Mouse (Mus musculus) CH12.LX (cell line): Measurements from ENCODE around the gene B3gnt2. TPM values are rescaled to one million over a fixed set of nuclear protein-coding genes. Genes with fewer than 3 reads are reported as not detected.

ENCODE experiments used
- DNase-seq: peaks from one replicate; pipeline ENCODE4 v3.0.0-alpha.2; 2013; ENCODE audit errors: extremely low read depth
- H3K27ac ChIP-seq: 2 replicates; pipeline ENCODE4 v1.5.1; 2012; ENCODE audit warnings: low read depth, mild to moderate bottlenecking, control low read depth, moderate library complexity; ENCODE audit not compliant: insufficient read depth
- H3K27me3 ChIP-seq: replicated peaks from 2 replicates; pipeline ENCODE3; 2012; ENCODE audit warnings: inconsistent platforms
- H3K36me3 ChIP-seq, 2 experiments: replicated peaks in 1 of 2; 2 replicates each; pipeline versions ENCODE3 to v1.6.1; 2012; ENCODE audit warnings: inconsistent platforms in 1 of 2, low read length in 1 of 2, mild to moderate bottlenecking in 1 of 2, mixed read lengths in 1 of 2, moderate library complexity in 1 of 2; ENCODE audit not compliant: control insufficient read depth in 1 of 2, insufficient read depth in 1 of 2
- H3K4me1 ChIP-seq, 2 experiments: 2 replicates each; pipeline ENCODE4 v1.6.1; 2012; ENCODE audit warnings: inconsistent platforms in 1 of 2, moderate library complexity in 1 of 2; ENCODE audit not compliant: insufficient read depth in 2 of 2, control insufficient read depth in 1 of 2
- H3K4me2 ChIP-seq: 2 replicates; pipeline ENCODE4 v1.6.1; 2012; ENCODE audit warnings: low read depth, mild to moderate bottlenecking, control low read depth; ENCODE audit not compliant: poor library complexity, insufficient read depth, severe bottlenecking
- H3K4me3 ChIP-seq, 3 experiments: fragments of 150-350 bp in 1 of 3; sonication (generic) in 1 of 3; replicated peaks in 1 of 3; 2 replicates each; pipeline versions ENCODE3 to v1.5.1; 2011 to 2012; ENCODE audit warnings: low read depth in 2 of 3, low read length in 2 of 3, mild to moderate bottlenecking in 2 of 3, moderate library complexity in 2 of 3, control low read depth in 1 of 3, improper control_type of control experiment in 1 of 3, inconsistent platforms in 1 of 3, mixed read lengths in 1 of 3; ENCODE audit not compliant: poor library complexity in 1 of 3
- H3K79me2 ChIP-seq: replicated peaks from 2 replicates; pipeline ENCODE4 v1.6.1; 2012; ENCODE audit warnings: mild to moderate bottlenecking, moderate library complexity; ENCODE audit not compliant: control insufficient read depth, poor library complexity, insufficient read depth, severe bottlenecking; ENCODE audit errors: extremely low read depth
- H3K9ac ChIP-seq: 2 replicates; pipeline ENCODE4 v1.6.1; 2012; ENCODE audit warnings: low read depth, mild to moderate bottlenecking, control low read depth, moderate library complexity; ENCODE audit not compliant: insufficient read depth
- H3K9me3 ChIP-seq: replicated peaks from 2 replicates; pipeline ENCODE3; 2012; ENCODE audit warnings: low read length, inconsistent platforms, mixed read lengths
- CTCF ChIP-seq, 2 experiments: IDR thresholded peaks in 1 of 2; conservative IDR thresholded peaks in 1 of 2; 2 replicates each; pipeline ENCODE4 v1.5.1; 2011 to 2012; ENCODE audit warnings: low read depth in 2 of 2, low read length in 2 of 2, improper control_type of control experiment in 1 of 2, inconsistent platforms in 1 of 2, mild to moderate bottlenecking in 1 of 2, moderate library complexity in 1 of 2
- ELF1 ChIP-seq: IDR thresholded peaks from 2 replicates; pipeline ENCODE4 v1.6.1; 2014; ENCODE audit warnings: low read depth, mild to moderate bottlenecking, inconsistent platforms, low read length, improper control_type of control experiment
- EP300 ChIP-seq: IDR thresholded peaks from 2 replicates; pipeline ENCODE4 v1.6.1; 2011; ENCODE audit warnings: low read length, improper control_type of control experiment
- HCFC1 ChIP-seq: IDR thresholded peaks from 2 replicates; pipeline ENCODE4 v1.6.1; 2012; ENCODE audit warnings: low read depth, mild to moderate bottlenecking, inconsistent platforms, low read length, improper control_type of control experiment
- IRF4 ChIP-seq: IDR thresholded peaks from 2 replicates; pipeline ENCODE4 v1.6.1; 2014; ENCODE audit warnings: low read depth, mild to moderate bottlenecking, inconsistent platforms, low read length, improper control_type of control experiment
- JUN ChIP-seq: IDR thresholded peaks from 2 replicates; pipeline ENCODE4 v1.6.1; 2011; ENCODE audit warnings: low read depth, mild to moderate bottlenecking, low read length, improper control_type of control experiment, moderate library complexity; ENCODE audit not compliant: insufficient read depth
- JUND ChIP-seq: conservative IDR thresholded peaks from 2 replicates; pipeline ENCODE4 v1.6.1; 2011; ENCODE audit warnings: low read depth, low read length, improper control_type of control experiment
- MAFK ChIP-seq: IDR thresholded peaks from 2 replicates; pipeline ENCODE4 v1.6.1; 2011; ENCODE audit warnings: low read length, improper control_type of control experiment; ENCODE audit not compliant: insufficient replicate concordance
- MAX ChIP-seq: IDR thresholded peaks from 2 replicates; pipeline ENCODE4 v1.6.1; 2011; ENCODE audit warnings: low read length, improper control_type of control experiment
- MAZ ChIP-seq: IDR thresholded peaks from 2 replicates; pipeline ENCODE4 v1.6.1; 2012; ENCODE audit warnings: low read depth, mild to moderate bottlenecking, inconsistent platforms, low read length, improper control_type of control experiment, moderate library complexity
- MEF2A ChIP-seq: IDR thresholded peaks from 2 replicates; pipeline ENCODE4 v1.6.1; 2014; ENCODE audit warnings: low read depth, mild to moderate bottlenecking, inconsistent platforms, low read length, improper control_type of control experiment, borderline replicate concordance
- MXI1 ChIP-seq: IDR thresholded peaks from 2 replicates; pipeline ENCODE4 v1.6.1; 2011; ENCODE audit warnings: mild to moderate bottlenecking, low read depth, low read length, improper control_type of control experiment
- PAX5 ChIP-seq: IDR thresholded peaks from 2 replicates; pipeline ENCODE4 v1.6.1; 2012; ENCODE audit warnings: low read length, inconsistent platforms, mixed read lengths
- POLR2A ChIP-seq: IDR thresholded peaks from 2 replicates; pipeline ENCODE4 v1.6.1; 2011; ENCODE audit warnings: low read depth, mild to moderate bottlenecking, improper control_type of control experiment, low read length
- POLR2AphosphoS2 ChIP-seq: IDR thresholded peaks from 2 replicates; pipeline ENCODE4 v1.6.1; 2011; ENCODE audit warnings: low read depth, low read length, improper control_type of control experiment
- SIN3A ChIP-seq: IDR thresholded peaks from 2 replicates; pipeline ENCODE4 v1.6.1; 2012; ENCODE audit warnings: low read length, improper control_type of control experiment, inconsistent platforms
- TCF12 ChIP-seq: IDR thresholded peaks from 2 replicates; pipeline ENCODE4 v1.6.1; 2014; ENCODE audit warnings: low read depth, mild to moderate bottlenecking, inconsistent platforms, low read length, improper control_type of control experiment
- UBTF ChIP-seq: IDR thresholded peaks from 2 replicates; pipeline ENCODE4 v1.6.1; 2012; ENCODE audit warnings: low read depth, mild to moderate bottlenecking, inconsistent platforms, low read length, improper control_type of control experiment, moderate library complexity
- ZKSCAN1 ChIP-seq: IDR thresholded peaks from 2 replicates; pipeline ENCODE4 v1.6.1; 2012; ENCODE audit warnings: low read depth, inconsistent platforms, low read length, improper control_type of control experiment, borderline replicate concordance
- ZNF384 ChIP-seq: IDR thresholded peaks from 2 replicates; pipeline ENCODE4 v1.6.1; 2012; ENCODE audit warnings: low read depth, low read length, improper control_type of control experiment, inconsistent platforms
- dilution Hi-C: fragments of 300-500 bp; cut with MboI; formaldehyde crosslinking; loops from 2 replicates; pipeline ENCODE4 v1.14.3; 2020; ENCODE audit warnings: low sequenced_read_pairs; ENCODE audit not compliant: extremely low pct_unique_long_range_greater_than_20kb, extremely low pct_ligation_motif_present
- in situ Hi-C: fragments of 300-500 bp; cut with MboI; formaldehyde crosslinking; loops from 3 replicates; pipeline ENCODE4 v1.14.3; 2019; ENCODE audit warnings: low sequenced_read_pairs, low pct_ligation_motif_present, low pct_unique_long_range_greater_than_20kb, mixed read lengths
- polyA plus RNA-seq: library from polyadenylated mRNA; unstranded; fragments of >175 nt; gene quantifications from 2 replicates; pipeline ENCODE4 v1.2.1, GENCODE M21; 2012; ENCODE audit warnings: low read depth; ENCODE audit not compliant: insufficient read length
- total RNA-seq, 2 experiments: library from RNA; depleted of rRNA; stranded (reverse); fragments of 300-350 nt in 1 of 2; fragments of >200 nt in 1 of 2; gene quantifications; 2 replicates each; pipeline ENCODE4 v1.2.3; 2012 to 2014

The B3gnt2 gene
- total and polyA plus RNA-seq, 3 experiments: 74.6 to 96.0 (median 75.2) TPM

GRCm38 (mm10) chr11:22902923-22903322 lies 42.2 kb upstream of the B3gnt2 start:
- Histone ChIP-seq H3K9me3 (peaks cover 2% of the 10 kb centered on the region), H3K27ac (no peak overlapping the region), H3K4me2 (no peak overlapping the region), H3K9ac (no peak overlapping the region), H3K4me1 (peaks cover 6 to 52% of the 10 kb centered on the region in 2 experiments), H3K27me3 (no peaks in the 10 kb centered on the region), H3K36me3 (peaks cover 0 to 14% of the 10 kb centered on the region in 2 experiments), H3K79me2 (no peaks in the 10 kb centered on the region), H3K4me3 (no peak overlapping the region)
- dilution Hi-C loops (no loop called here), in situ Hi-C loops (no loop called here)
- TF ChIP-seq JUN (no peak), UBTF (no peak), ZNF384 (no peak), MXI1 (no peak), MEF2A (no peak), SIN3A (no peak), POLR2AphosphoS2 (no peak), EP300 (no peak), MAX (no peak), HCFC1 (no peak), ZKSCAN1 (no peak), MAFK (no peak), POLR2A (no peak), IRF4 (no peak)
- DNase-seq: no peak

DNA sequence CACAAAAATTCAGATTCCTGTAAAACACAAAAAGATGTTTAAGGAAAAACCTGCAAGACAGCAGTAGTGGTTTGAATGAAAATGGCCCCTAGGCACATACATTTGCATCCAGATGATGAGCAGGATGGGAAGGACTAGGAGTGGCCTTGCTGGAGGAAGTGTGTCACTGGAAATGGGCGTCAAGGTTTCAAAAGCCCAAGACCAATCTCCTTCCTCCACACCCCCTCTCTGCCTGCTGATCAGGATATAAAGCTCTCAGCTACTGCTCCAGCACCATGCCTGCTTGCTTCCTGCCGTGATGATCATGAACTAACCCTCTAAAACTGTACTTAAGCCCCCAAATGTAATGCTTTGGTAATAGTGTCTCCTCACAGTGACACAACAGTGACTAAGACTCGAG lies 39.3 kb upstream of the B3gnt2 start:
- Histone ChIP-seq H3K27me3 (no peaks in the 10 kb centered on the region), H3K4me3 (no peak overlapping the region), H3K36me3 (peaks cover 0 to 16% of the 10 kb centered on the region in 2 experiments), H3K79me2 (no peaks in the 10 kb centered on the region), H3K27ac (no peak overlapping the region), H3K9ac (no peak overlapping the region), H3K9me3 (peaks cover 2% of the 10 kb centered on the region), H3K4me1 (peaks cover 3 to 46% of the 10 kb centered on the region in 2 experiments; a peak in 2 of 4 replicates), H3K4me2 (no peak overlapping the region)
- dilution Hi-C loops: no loop called here
- TF ChIP-seq JUND (no peak), PAX5 (no peak), MAFK (no peak), MAZ (no peak), UBTF (no peak), CTCF (conservative IDR thresholded peaks at IDR 0.05 in 1 of 2, IDR thresholded peaks at IDR 0.05 in 1 of 2; ENCODE audit: low read depth in 2 of 2, low read length in 2 of 2) (no peak), TCF12 (no peak), ZNF384 (no peak), ELF1 (no peak), SIN3A (no peak)
- DNase-seq: no peak
- in situ Hi-C loops: no loop called here
